Mouse (Mus musculus) liver, embryonic 12.5 days (tissue): Measurements from ENCODE around the gene Ndufs1. TPM values are rescaled to one million over a fixed set of nuclear protein-coding genes. Genes with fewer than 3 reads are reported as not detected.
"Not testable (repeated sequence)": the region's sequence is repeated elsewhere in the genome, so short reads cannot be mapped to it uniquely, and the experiment has no call there.

ENCODE experiments used
- ATAC-seq: fragments of 200-750 bp; cut with Nextera tagmentation; 2 replicates; pipeline ENCODE4 v1.8.0; 2017; ENCODE audit warnings: moderate number of reproducible peaks, mild to moderate bottlenecking, moderate library complexity
- H3K27ac ChIP-seq: fragments of 300-500 bp; sonication (generic); 2 replicates; pipeline ENCODE4 v1.5.1; 2016; ENCODE audit warnings: mild to moderate bottlenecking
- H3K27me3 ChIP-seq: fragments of 300-500 bp; sonication (generic); replicated peaks from 2 replicates; pipeline ENCODE4 v1.6.1; 2016; ENCODE audit warnings: mild to moderate bottlenecking, moderate library complexity
- H3K36me3 ChIP-seq: fragments of 300-500 bp; sonication (generic); 2 replicates; pipeline ENCODE4 v1.6.1; 2016; ENCODE audit warnings: mild to moderate bottlenecking, moderate library complexity
- H3K4me1 ChIP-seq: fragments of 300-500 bp; sonication (generic); 2 replicates; pipeline ENCODE4 v1.6.1; 2016
- H3K4me2 ChIP-seq: fragments of 300-500 bp; sonication (generic); 2 replicates; pipeline ENCODE4 v1.6.1; 2016; ENCODE audit warnings: mild to moderate bottlenecking, moderate library complexity
- H3K4me3 ChIP-seq: fragments of 300-500 bp; sonication (generic); 2 replicates; pipeline ENCODE4 v1.5.1; 2016; ENCODE audit warnings: mild to moderate bottlenecking, moderate library complexity
- H3K9ac ChIP-seq: fragments of 300-500 bp; sonication (generic); 2 replicates; pipeline ENCODE4 v1.6.1; 2016; ENCODE audit warnings: mild to moderate bottlenecking, moderate library complexity
- H3K9me3 ChIP-seq: fragments of 300-500 bp; sonication (generic); replicated peaks from 2 replicates; pipeline ENCODE4 v1.6.1; 2016; ENCODE audit warnings: mild to moderate bottlenecking, moderate library complexity
- WGBS: fragments of 180-500 bp; shearing (Covaris S2); methylation state at CpG from one replicate; pipeline ENCODE4 v1.1.7; 2016; ENCODE audit not compliant: insufficient replicate concordance; 5-methylcytosine and 5-hydroxymethylcytosine counted together
- polyA plus RNA-seq: library from polyadenylated mRNA; unstranded; fragments of >200 nt; fragmentation: Nextera tagmentation; extraction: Ambion mirVana; gene quantifications from 2 replicates; pipeline ENCODE4 v1.2.1, GENCODE M21; 2016

The Ndufs1 gene
- polyA plus RNA-seq, 1 experiment from 2014 or later: 133 TPM

GRCm38 (mm10) chr1:63181480-63181879 lies 4.8 kb upstream of the Ndufs1 start:
- Histone ChIP-seq H3K4me2 (no peak overlapping the region), H3K4me1 (peaks cover 21% of the 10 kb centered on the region), H3K9me3 (no peaks in the 10 kb centered on the region), H3K27ac (no peak overlapping the region), H3K4me3 (no peak overlapping the region), H3K27me3 (no peaks in the 10 kb centered on the region), H3K36me3 (peaks cover 42% of the 10 kb centered on the region), H3K9ac (no peak overlapping the region)
- ATAC-seq: no peak
- WGBS: 89% methylated on average over 1 of the region's 1 CpGs

GRCm38 (mm10) chr1:63181019-63181418 lies 4.4 kb upstream of the Ndufs1 start:
- Histone ChIP-seq H3K4me2 (no peak overlapping the region), H3K27ac (peak overlapping the region; percentile 61; the same call in 1 of the 2 replicates), H3K4me1 (peaks cover 21% of the 10 kb centered on the region), H3K9me3 (no peaks in the 10 kb centered on the region), H3K4me3 (no peak overlapping the region), H3K9ac (no peak overlapping the region), H3K36me3 (peaks cover 42% of the 10 kb centered on the region), H3K27me3 (no peaks in the 10 kb centered on the region)
- 10% methylated on average over 3 of the region's 3 CpGs for WGBS
- peak; percentile 73 for ATAC-seq

DNA sequence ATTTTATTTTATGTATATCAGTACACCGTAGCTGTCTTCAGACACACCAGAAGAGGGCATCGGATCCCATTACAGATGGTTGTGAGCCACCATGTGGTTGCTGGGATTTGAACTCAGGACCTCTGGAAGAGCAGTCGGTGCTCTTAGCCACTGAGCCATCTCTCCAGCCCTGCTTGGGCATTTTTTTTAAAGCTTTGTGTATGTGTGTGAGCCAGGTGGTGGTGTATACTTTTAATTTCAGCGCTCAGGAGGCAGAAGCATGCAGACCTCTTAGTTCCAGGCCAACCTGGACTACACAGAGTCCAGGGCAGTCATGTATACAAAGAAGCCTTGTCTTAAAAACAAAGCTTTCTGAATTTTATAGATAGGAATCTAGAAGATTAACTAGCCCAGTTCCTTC lies 3.9 kb upstream of the Ndufs1 start:
- not testable (repeated sequence) for H3K9me3 ChIP-seq, H3K4me2 ChIP-seq, H3K9ac ChIP-seq, H3K4me3 ChIP-seq, H3K27me3 ChIP-seq
- WGBS: 54% methylated on average over 4 of the region's 4 CpGs
- Histone ChIP-seq H3K4me1 (peaks cover 22% of the 10 kb centered on the region), H3K27ac (peak overlapping the region; percentile 61), H3K36me3 (peaks cover 42% of the 10 kb centered on the region)
- ATAC-seq: 0 out of 2 replicates have a peak, but pooled peaks have one; percentile 8

DNA sequence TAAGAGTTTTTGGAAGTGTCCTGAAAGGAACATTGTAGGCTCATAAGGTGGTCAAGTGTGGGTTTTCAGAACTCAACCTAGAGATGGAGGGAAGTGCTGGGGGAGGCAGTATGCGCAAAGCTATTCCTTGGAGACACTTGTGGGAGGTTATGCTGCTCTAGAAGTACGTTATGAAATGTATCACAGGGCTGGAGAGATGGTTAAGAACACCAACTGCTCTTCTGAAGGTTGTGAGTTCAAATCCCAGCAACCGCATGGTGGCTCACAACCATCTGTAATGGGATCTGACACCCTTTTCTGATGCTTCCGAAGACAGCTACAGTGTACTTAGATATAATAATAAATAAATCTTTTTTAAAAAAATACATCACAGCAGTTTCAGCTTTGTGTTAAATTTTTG lies 3.5 kb upstream of the Ndufs1 start:
- Histone ChIP-seq H3K4me3 (no peak overlapping the region), H3K4me1 (peaks cover 27% of the 10 kb centered on the region), H3K9me3 (no peaks in the 10 kb centered on the region), H3K36me3 (peaks cover 42% of the 10 kb centered on the region), H3K4me2 (no peak overlapping the region), H3K27me3 (no peaks in the 10 kb centered on the region), H3K27ac (no peak overlapping the region), H3K9ac (no peak overlapping the region)
- 81% methylated on average over 4 of the region's 4 CpGs for WGBS
- ATAC-seq: no peak

DNA sequence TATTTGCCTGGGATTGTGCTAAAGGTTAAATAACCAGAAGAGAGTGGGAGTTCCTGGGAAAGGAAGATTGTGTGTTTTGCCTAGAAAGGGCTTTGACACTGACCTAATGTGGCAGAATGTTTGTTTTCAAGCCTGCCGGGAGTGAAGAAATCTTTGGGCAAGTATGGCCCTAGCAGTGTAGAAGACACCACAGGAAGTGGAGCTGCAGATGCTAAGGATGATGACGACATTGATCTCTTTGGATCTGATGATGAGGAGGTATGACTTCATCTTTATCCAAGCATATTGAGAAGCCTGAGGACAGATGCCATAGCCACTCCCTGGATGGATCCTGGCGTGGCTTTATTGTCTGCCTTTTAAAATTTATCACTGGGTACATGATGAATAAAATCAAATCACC lies 1.7 kb upstream of the Ndufs1 start:
- Histone ChIP-seq H3K9ac (peak overlapping the region; percentile 96), H3K36me3 (peaks cover 41% of the 10 kb centered on the region), H3K4me2 (peak overlapping the region; percentile 87), H3K27me3 (no peaks in the 10 kb centered on the region), H3K4me3 (peak overlapping the region; percentile 95), H3K4me1 (peaks cover 33% of the 10 kb centered on the region), H3K9me3 (no peaks in the 10 kb centered on the region), H3K27ac (peak overlapping the region; percentile 87)
- WGBS: 44% methylated on average over 3 of the region's 3 CpGs
- ATAC-seq: no peak

DNA sequence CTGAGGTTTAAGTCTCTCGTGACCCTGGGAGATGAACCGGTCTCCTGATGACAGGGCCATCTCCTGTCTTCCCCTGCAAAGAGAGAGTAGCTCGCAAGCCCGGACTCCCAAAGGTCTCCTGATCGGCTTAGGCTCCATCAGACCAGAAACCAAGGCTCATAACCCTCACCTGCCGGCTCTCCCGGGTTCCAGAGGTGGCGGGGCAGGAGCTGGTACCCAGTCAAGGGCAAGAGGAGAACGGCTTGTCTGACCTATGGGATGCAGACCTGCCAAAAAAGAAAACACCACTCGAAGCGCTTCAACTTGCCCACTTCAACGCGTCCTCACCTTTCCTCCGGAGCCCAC lies 402 bp downstream of the Ndufs1 start:
- under 1% methylated on average over 14 of the region's 14 CpGs for WGBS
- Histone ChIP-seq H3K36me3 (peaks cover 44% of the 10 kb centered on the region), H3K9me3 (no peaks in the 10 kb centered on the region), H3K9ac (peak overlapping the region; percentile 96), H3K27me3 (no peaks in the 10 kb centered on the region), H3K4me2 (peak overlapping the region; percentile 87), H3K4me1 (peaks cover 33% of the 10 kb centered on the region), H3K4me3 (peak overlapping the region; percentile 95), H3K27ac (peak overlapping the region; percentile 87)
- peak; percentile 44 for ATAC-seq

GRCm38 (mm10) chr1:63175853-63176252 lies 780 bp downstream of the Ndufs1 start:
- Histone ChIP-seq H3K4me2 (peak overlapping the region; percentile 87), H3K27me3 (no peaks in the 10 kb centered on the region), H3K4me3 (peak overlapping the region; percentile 95), H3K9ac (peak overlapping the region; percentile 96), H3K27ac (peak overlapping the region; percentile 87), H3K9me3 (no peaks in the 10 kb centered on the region), H3K4me1 (peaks cover 33% of the 10 kb centered on the region), H3K36me3 (peaks cover 47% of the 10 kb centered on the region)
- WGBS: 3% methylated on average over 11 of the region's 11 CpGs
- ATAC-seq: no peak

DNA sequence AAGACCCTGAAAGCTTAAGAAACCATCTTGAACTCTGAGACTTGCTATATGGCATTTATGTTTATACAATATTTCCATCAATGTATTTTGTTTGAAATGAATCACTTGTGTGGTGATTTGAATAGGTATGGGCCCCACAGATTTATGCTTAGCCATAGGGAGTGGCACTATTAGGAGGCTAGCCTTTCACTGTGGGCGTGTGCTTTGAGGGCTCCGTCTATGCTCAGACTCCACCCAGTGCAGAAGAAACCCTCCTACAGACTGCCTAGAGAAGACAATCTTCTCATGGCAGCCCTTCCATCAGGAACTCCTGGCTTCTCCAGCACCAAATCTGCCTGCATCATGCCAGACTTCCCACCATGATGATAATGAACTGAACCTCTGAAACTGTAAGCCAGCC lies 8.0 kb downstream of the Ndufs1 start:
- no peak overlapping the region for H3K4me2 ChIP-seq
- no peak overlapping the region for H3K27ac ChIP-seq
- H3K9ac ChIP-seq: no peak overlapping the region
- ATAC-seq: peak; percentile 70
- no peaks in the 10 kb centered on the region for H3K27me3 ChIP-seq
- no peaks in the 10 kb centered on the region for H3K9me3 ChIP-seq
- WGBS: 34% methylated on average over 2 of the region's 2 CpGs
- H3K4me1 ChIP-seq: peaks cover 10% of the 10 kb centered on the region
- H3K36me3 ChIP-seq: peaks cover 80% of the 10 kb centered on the region
- no peak overlapping the region for H3K4me3 ChIP-seq

DNA sequence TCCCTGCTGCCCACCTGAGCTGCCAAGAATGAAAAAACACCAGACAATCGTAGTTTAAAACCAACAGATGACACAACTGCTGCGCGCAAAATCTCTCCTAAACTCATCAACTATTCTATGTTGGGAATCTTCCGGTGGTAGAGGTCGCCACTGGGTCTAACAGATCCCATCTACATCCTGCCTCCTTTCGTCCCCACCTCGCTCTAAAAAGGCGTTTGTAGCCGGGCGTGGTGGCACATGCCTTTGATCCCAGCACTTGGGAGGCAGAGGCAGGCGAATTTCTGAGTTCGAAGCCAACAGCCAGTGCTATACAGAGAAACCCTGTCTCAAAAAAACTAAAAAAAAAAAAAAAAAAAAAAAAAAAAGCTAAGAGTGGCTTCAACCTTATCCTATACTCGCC lies 36.4 kb downstream of the Ndufs1 start:
- no peaks in the 10 kb centered on the region for H3K4me1 ChIP-seq
- H3K4me2 ChIP-seq: no peak overlapping the region
- H3K9me3 ChIP-seq: no peaks in the 10 kb centered on the region
- WGBS: 86% methylated on average over 13 of the region's 13 CpGs
- no peak overlapping the region for H3K4me3 ChIP-seq
- ATAC-seq: no peak
- no peak overlapping the region for H3K9ac ChIP-seq
- H3K27ac ChIP-seq: no peak overlapping the region
- no peaks in the 10 kb centered on the region for H3K27me3 ChIP-seq
- peaks cover 59% of the 10 kb centered on the region for H3K36me3 ChIP-seq

DNA sequence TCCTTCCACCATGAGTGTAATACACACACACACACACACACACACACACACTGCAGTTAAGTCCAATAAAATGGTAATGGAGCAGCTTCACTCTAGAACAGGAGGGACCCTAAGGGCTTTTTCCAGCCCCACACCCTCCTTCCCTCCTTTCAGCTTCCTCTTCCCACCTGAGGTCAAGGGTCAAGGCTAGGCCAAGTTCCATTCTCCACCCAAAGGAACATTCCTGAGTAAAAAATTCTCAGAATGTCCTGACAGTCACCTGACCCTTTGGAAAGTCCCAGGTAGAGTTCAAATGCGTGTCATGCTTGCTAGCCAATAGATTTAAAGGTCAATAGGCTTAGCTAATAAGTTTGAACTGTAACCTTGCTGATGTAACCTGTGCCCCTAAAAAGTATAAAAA lies 38.0 kb downstream of the Ndufs1 start:
- H3K27ac ChIP-seq, H3K4me3 ChIP-seq, H3K9me3 ChIP-seq, H3K4me1 ChIP-seq, H3K4me2 ChIP-seq, ATAC-seq, H3K27me3 ChIP-seq, H3K9ac ChIP-seq: not testable (repeated sequence)
- WGBS: 87% methylated on average over 1 of the region's 1 CpGs
- H3K36me3 ChIP-seq: peaks cover 42% of the 10 kb centered on the region

DNA sequence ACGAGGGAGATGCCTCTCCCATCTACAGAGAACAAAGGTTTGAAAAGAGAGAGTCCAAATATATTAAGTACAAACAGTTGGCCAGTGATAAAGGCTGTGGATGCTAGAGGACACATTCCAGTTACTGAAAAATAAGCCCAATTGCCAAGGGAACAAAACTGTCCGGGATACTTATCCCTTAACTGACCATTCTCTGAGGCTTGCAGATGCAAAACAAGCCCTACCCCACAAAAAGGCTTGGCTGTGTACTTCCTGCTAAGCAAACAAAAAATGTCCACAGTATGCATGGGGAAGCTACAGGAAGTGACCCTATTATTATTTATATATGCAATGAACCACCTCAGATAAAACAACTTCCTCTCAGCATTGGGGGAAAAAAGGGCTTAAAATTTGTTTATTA lies 38.7 kb downstream of the Ndufs1 start:
- Histone ChIP-seq H3K4me2 (no peak overlapping the region), H3K27ac (no peak overlapping the region), H3K36me3 (peaks cover 37% of the 10 kb centered on the region), H3K4me3 (no peak overlapping the region), H3K9me3 (no peaks in the 10 kb centered on the region), H3K9ac (no peak overlapping the region), H3K4me1 (no peaks in the 10 kb centered on the region), H3K27me3 (no peaks in the 10 kb centered on the region)
- 83% methylated on average over 2 of the region's 2 CpGs for WGBS
- no peak for ATAC-seq

DNA sequence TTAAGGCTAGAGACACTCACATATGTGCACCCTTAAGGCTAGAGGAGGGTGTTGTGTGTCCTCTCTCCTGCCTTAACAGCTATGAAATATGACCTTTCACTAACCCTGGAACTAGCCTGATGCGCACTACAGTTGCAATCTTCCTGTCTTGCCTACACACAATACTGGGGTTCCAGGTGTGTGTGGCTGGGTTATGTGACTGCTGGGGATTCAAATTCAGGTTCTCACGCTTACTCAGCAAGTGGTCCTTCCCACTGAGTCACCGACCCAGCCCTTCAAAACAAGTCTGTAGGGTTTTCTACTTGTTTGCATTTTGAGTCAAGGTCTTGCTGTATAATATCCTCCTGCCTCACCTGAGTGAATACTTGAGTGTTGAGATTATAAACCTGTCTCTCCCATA lies 42.1 kb downstream of the Ndufs1 start:
- ATAC-seq: no peak
- peaks cover 18% of the 10 kb centered on the region for H3K4me1 ChIP-seq
- WGBS: 67% methylated on average over 3 of the region's 3 CpGs
- H3K36me3 ChIP-seq: peaks cover 13% of the 10 kb centered on the region
- H3K9me3 ChIP-seq: no peaks in the 10 kb centered on the region
- no peaks in the 10 kb centered on the region for H3K27me3 ChIP-seq
- no peak overlapping the region for H3K27ac ChIP-seq
- no peak overlapping the region for H3K4me3 ChIP-seq
- no peak overlapping the region for H3K4me2 ChIP-seq
- no peak overlapping the region for H3K9ac ChIP-seq

DNA sequence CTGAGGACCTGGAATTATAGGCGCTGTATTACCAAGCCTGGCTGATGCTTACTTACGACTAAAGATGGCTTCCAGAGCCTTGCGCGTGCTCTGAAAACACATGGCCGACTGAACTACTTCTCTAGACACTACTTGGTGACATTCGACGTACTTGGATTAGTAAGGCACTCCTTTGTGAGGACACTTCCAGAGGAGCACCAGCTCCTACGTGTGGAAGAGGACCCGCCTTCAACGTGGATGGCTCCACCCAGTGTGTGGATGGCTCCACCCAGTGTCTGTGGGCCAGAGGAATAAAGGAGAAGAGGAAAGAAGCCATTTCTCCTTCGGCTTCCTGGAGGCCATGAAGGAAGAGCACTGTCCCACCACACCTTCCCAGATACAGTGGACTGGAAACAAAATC lies 44.9 kb downstream of the Ndufs1 start:
- Histone ChIP-seq H3K4me3 (no peak overlapping the region), H3K36me3 (peaks cover 6% of the 10 kb centered on the region; the same call in 1 of the 2 replicates), H3K4me1 (peaks cover 24% of the 10 kb centered on the region), H3K9me3 (no peaks in the 10 kb centered on the region), H3K27ac (no peak overlapping the region), H3K27me3 (no peaks in the 10 kb centered on the region), H3K4me2 (no peak overlapping the region), H3K9ac (no peak overlapping the region)
- ATAC-seq: no peak
- WGBS: 78% methylated on average over 11 of the region's 11 CpGs
